Mouse (Mus musculus): ENCODE results near the gene Mapk11.

- TF ChIP-seq GATA1 (IDR thresholded peaks at IDR 0.05; ENCODE audit: borderline replicate concordance, low read length) (no peak), FLI1 (IDR thresholded peaks at IDR 0.05; ENCODE audit: low read length) (no peak)
Observed at GRCm38 (mm10) chr15:89146537-89146936, 2.9 kb downstream of the Mapk11 start.

Measured in megakaryocyte, embryonic 14.5 days (primary cell).